Mouse (Mus musculus) stomach, embryonic 16.5 days (tissue): Measurements from ENCODE around the gene Sim2. TPM values are rescaled to one million over a fixed set of nuclear protein-coding genes. Genes with fewer than 3 reads are reported as not detected.

Experiments
- ATAC-seq: fragments of 200-750 bp; cut with Nextera tagmentation; 2 replicates; pipeline ENCODE4 v1.8.0; 2017; ENCODE audit warnings: moderate number of reproducible peaks, moderate TSS enrichment; ENCODE audit not compliant: insufficient read depth, low FRiP score
- H3K27ac ChIP-seq: fragments of 300-500 bp; sonication (generic); 2 replicates; pipeline ENCODE4 v1.5.1; 2014; ENCODE audit warnings: low read length
- H3K27me3 ChIP-seq: fragments of 300-500 bp; sonication (generic); 2 replicates; pipeline ENCODE4 v1.6.1; 2014; ENCODE audit warnings: low read length, control low read depth, mixed read lengths; ENCODE audit not compliant: control insufficient read depth, insufficient read depth
- H3K36me3 ChIP-seq: fragments of 300-500 bp; sonication (generic); 2 replicates; pipeline ENCODE4 v1.6.1; 2014; ENCODE audit warnings: low read length; ENCODE audit not compliant: control insufficient read depth, insufficient read depth
- H3K4me1 ChIP-seq: fragments of 300-500 bp; sonication (generic); 2 replicates; pipeline ENCODE4 v1.6.1; 2014; ENCODE audit warnings: low read length, control low read depth, mixed read lengths; ENCODE audit not compliant: control insufficient read depth, insufficient read depth
- H3K4me2 ChIP-seq: fragments of 300-500 bp; sonication (generic); 2 replicates; pipeline ENCODE4 v1.6.1; 2014; ENCODE audit warnings: low read depth, low read length, mixed read lengths
- H3K4me3 ChIP-seq: fragments of 300-500 bp; sonication (generic); replicated peaks from 2 replicates; pipeline ENCODE4 v1.5.1; 2014; ENCODE audit warnings: mild to moderate bottlenecking, low read length
- H3K9ac ChIP-seq: fragments of 300-500 bp; sonication (generic); 2 replicates; pipeline ENCODE4 v1.6.1; 2014; ENCODE audit warnings: low read length
- H3K9me3 ChIP-seq: fragments of 300-500 bp; sonication (generic); replicated peaks from 2 replicates; pipeline ENCODE4 v1.6.1; 2016; ENCODE audit warnings: low read length, control low read depth; ENCODE audit not compliant: control insufficient read depth
- WGBS: fragments of 180-500 bp; shearing (Covaris S2); extraction: QIAGEN DNeasy Blood & Tissue Kit; methylation state at CpG from one replicate; pipeline ENCODE4 v1.1.7; 2014; 5-methylcytosine and 5-hydroxymethylcytosine counted together
- polyA plus RNA-seq: library from polyadenylated mRNA; unstranded; fragments of >200 nt; fragmentation: Nextera tagmentation; extraction: Ambion mirVana; gene quantifications from 2 replicates; pipeline ENCODE4 v1.2.1, GENCODE M21; 2015

Gene Sim2
- polyA plus RNA-seq, 1 experiment from 2014 or later: 0.17 TPM

GRCm38 (mm10) chr16:94050368-94050767 is 34.4 kb upstream of the Sim2 start:
- Histone ChIP-seq H3K9ac (no peak overlapping the region), H3K4me1 (no peaks in the 10 kb centered on the region), H3K27ac (no peak overlapping the region), H3K4me2 (no peak overlapping the region), H3K4me3 (no peak overlapping the region), H3K9me3 (no peaks in the 10 kb centered on the region), H3K27me3 (no peaks in the 10 kb centered on the region), H3K36me3 (no peaks in the 10 kb centered on the region)
- 86% methylated on average over 3 of the region's 3 CpGs for WGBS
- no peak for ATAC-seq

GRCm38 (mm10) chr16:94055176-94055575 is 29.6 kb upstream of the Sim2 start:
- Histone ChIP-seq H3K36me3 (no peaks in the 10 kb centered on the region), H3K9ac (no peak overlapping the region), H3K4me2 (no peak overlapping the region), H3K9me3 (no peaks in the 10 kb centered on the region), H3K4me3 (no peak overlapping the region), H3K27me3 (no peaks in the 10 kb centered on the region), H3K4me1 (no peaks in the 10 kb centered on the region), H3K27ac (no peak overlapping the region)
- no peak for ATAC-seq
- WGBS: 79% methylated on average over 12 of the region's 12 CpGs

DNA sequence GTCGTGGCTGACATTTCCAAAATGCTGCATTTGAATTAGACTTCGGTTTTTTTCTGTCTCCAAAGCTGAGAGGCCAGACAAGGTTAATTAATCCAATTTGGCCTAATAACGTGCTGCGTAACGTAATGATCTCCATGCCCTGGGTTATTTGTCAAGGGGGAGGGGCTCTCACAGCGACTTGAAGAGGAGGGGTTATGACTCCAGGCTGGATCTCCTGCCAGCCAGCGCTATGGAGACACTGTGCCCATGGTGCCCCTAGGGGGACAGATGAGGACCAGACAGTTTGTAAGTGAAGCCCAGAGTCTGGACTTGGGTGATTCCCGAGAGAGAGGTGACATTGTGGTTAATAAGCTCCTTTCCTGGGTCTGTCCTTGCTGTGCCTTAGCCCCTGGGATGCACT is 29.2 kb upstream of the Sim2 start:
- Histone ChIP-seq H3K4me2 (no peak overlapping the region), H3K27me3 (no peaks in the 10 kb centered on the region), H3K9me3 (no peaks in the 10 kb centered on the region), H3K4me1 (no peaks in the 10 kb centered on the region), H3K27ac (no peak overlapping the region), H3K9ac (no peak overlapping the region), H3K36me3 (no peaks in the 10 kb centered on the region), H3K4me3 (no peak overlapping the region)
- no peak for ATAC-seq
- WGBS: 51% methylated on average over 8 of the region's 8 CpGs

- Histone ChIP-seq H3K9me3 (no peaks in the 10 kb centered on the region), H3K4me1 (no peaks in the 10 kb centered on the region), H3K4me3 (no peak overlapping the region), H3K27ac (no peak overlapping the region), H3K9ac (no peak overlapping the region), H3K4me2 (no peak overlapping the region), H3K36me3 (no peaks in the 10 kb centered on the region), H3K27me3 (no peaks in the 10 kb centered on the region)
- ATAC-seq: no peak
- 60% methylated on average over 9 of the region's 9 CpGs for WGBS
Observed at GRCm38 (mm10) chr16:94059820-94060219, 24.9 kb upstream of the Sim2 start.

GRCm38 (mm10) chr16:94064211-94064610 is 20.5 kb upstream of the Sim2 start:
- H3K36me3 ChIP-seq: no peaks in the 10 kb centered on the region
- H3K4me2 ChIP-seq: no peak overlapping the region
- H3K9ac ChIP-seq: no peak overlapping the region
- no peak overlapping the region for H3K4me3 ChIP-seq
- no peak for ATAC-seq
- H3K27ac ChIP-seq: no peak overlapping the region
- peaks cover 3% of the 10 kb centered on the region; the same call in 1 of the 2 replicates for H3K9me3 ChIP-seq
- 76% methylated on average over 9 of the region's 9 CpGs for WGBS
- no peaks in the 10 kb centered on the region for H3K27me3 ChIP-seq
- H3K4me1 ChIP-seq: no peaks in the 10 kb centered on the region

DNA sequence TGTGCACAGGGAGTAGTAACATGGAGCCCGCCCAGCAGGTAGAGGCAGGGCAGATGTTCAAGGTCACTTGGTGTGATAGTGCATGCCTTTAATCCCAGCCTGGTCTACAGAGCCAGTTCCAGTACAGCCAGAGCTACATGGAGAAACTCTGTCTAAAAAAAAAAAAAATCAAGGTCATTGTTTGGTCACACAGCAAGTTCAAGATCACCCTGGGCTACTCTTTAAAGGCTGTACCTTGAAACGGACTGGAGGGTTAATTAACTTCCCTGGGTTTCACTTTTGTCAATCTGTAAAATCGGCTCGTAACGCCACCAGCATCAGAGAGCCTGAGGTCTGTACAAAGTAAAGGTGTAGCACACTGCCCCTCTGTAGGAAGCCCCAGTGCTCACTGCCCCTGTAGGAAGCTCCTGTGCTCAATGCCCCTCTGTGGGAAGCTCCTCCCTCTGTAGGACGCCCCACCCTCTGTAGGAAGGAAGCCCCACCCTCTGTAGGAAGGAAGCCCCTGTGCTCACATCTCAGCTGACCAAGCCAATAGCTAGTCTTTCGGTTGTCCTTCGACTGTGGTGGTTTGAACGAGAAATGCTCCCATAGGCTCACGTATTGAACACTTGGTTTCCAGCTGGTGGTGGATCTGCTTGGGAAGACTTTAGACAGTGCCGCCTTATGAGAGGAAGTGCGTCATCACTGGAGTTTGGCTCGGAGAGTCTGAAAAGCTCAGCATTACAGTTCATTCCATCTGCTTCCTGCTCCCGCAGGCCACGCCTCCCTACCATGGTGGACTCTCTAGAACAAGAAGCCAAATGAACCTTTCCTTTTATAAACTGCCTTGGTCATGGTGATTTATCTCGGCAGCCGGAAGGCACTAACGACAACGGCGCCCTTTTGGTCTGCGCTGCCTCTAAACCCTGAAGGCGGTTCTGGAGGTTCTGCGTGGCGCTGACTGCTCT is 18.7 kb upstream of the Sim2 start:
- Histone ChIP-seq H3K27me3 (no peaks in the 10 kb centered on the region), H3K4me3 (peak overlapping the region; percentile 4; the same call in 1 of the 2 replicates), H3K27ac (no peak overlapping the region), H3K9ac (no peak overlapping the region), H3K36me3 (no peaks in the 10 kb centered on the region), H3K9me3 (peaks cover 3% of the 10 kb centered on the region; the same call in 1 of the 2 replicates), H3K4me2 (peak overlapping the region; percentile 19; the same call in 1 of the 2 replicates), H3K4me1 (no peaks in the 10 kb centered on the region)
- WGBS: 67% methylated on average over 24 of the region's 24 CpGs
- ATAC-seq: peak; percentile 40; the same call in 1 of the 2 replicates

- Histone ChIP-seq H3K36me3 (no peaks in the 10 kb centered on the region), H3K27ac (no peak overlapping the region), H3K4me2 (no peak overlapping the region), H3K27me3 (no peaks in the 10 kb centered on the region), H3K9ac (no peak overlapping the region), H3K4me3 (no peak overlapping the region), H3K9me3 (peaks cover 3% of the 10 kb centered on the region; the same call in 1 of the 2 replicates), H3K4me1 (no peaks in the 10 kb centered on the region)
- no peak for ATAC-seq
- whole genome bisulfite sequencing: 59% methylated on average over 6 of the region's 6 CpGs
Observed at GRCm38 (mm10) chr16:94066771-94067170, 18.0 kb upstream of the Sim2 start.

- no peak for ATAC-seq
- no peak overlapping the region for H3K27ac ChIP-seq
- peaks cover 3% of the 10 kb centered on the region; the same call in 1 of the 2 replicates for H3K9me3 ChIP-seq
- H3K4me1 ChIP-seq: no peaks in the 10 kb centered on the region
- H3K4me3 ChIP-seq: no peak overlapping the region
- 60% methylated on average over 5 of the region's 5 CpGs for WGBS
- no peak overlapping the region for H3K9ac ChIP-seq
- no peaks in the 10 kb centered on the region for H3K36me3 ChIP-seq
- H3K4me2 ChIP-seq: no peak overlapping the region
- H3K27me3 ChIP-seq: no peaks in the 10 kb centered on the region
Observed at GRCm38 (mm10) chr16:94067280-94067679, 17.5 kb upstream of the Sim2 start.

DNA sequence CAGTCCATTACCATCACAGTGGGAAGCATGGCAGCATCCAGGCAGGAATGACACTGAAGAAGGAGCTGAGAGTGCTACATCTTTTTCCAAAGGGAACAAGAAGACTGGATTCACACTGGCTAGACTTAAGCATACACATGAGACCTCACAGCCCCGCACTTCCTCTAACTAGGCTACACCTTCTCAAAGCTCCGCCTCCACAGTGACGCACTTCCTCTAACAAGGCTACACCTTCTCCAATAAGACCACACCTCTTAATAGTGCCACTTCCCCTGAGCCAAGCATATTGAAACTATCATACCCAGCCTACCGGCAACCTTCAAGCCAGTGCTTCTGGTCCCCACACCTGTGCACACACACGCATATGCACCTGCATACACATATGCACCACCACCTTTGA is 15.7 kb upstream of the Sim2 start:
- ATAC-seq: no peak
- Histone ChIP-seq H3K36me3 (no peaks in the 10 kb centered on the region), H3K4me2 (no peak overlapping the region), H3K4me1 (no peaks in the 10 kb centered on the region), H3K27ac (no peak overlapping the region), H3K4me3 (no peak overlapping the region), H3K27me3 (no peaks in the 10 kb centered on the region), H3K9me3 (peaks cover 3% of the 10 kb centered on the region; the same call in 1 of the 2 replicates), H3K9ac (no peak overlapping the region)
- 92% methylated on average over 5 of the region's 5 CpGs for WGBS
